Mouse (Mus musculus) fat pad, adult 2 months (tissue): ENCODE measurements at regions not wholly inside any gene's neighbourhood (a gene's known extent, or its start where the extent isn't known, plus 50 kb on each side); places are given as distances from the start of the nearest gene placed in this dataset.

ENCODE experiments used
- DNase-seq: peaks from one replicate; pipeline ENCODE4 v3.0.0-alpha.2; 2011; ENCODE audit warnings: low read depth, low spot score; ENCODE audit errors: extremely low read depth

GRCm38 (mm10) chr15:50246418-50247186, 3638.1 kb upstream of the Gm7489 start:
- DNase-seq: no peak

GRCm38 (mm10) chr15:50260057-50260456, 3624.6 kb upstream of the Gm7489 start:
- no peak for DNase-seq

GRCm38 (mm10) chr15:50261245-50261872, 3623.3 kb upstream of the Gm7489 start:
- no peak for DNase-seq

GRCm38 (mm10) chr15:50267542-50267941, 3617.2 kb upstream of the Gm7489 start:
- no peak for DNase-seq

- no peak for DNase-seq
Measured at GRCm38 (mm10) chr15:50271646-50272045, 3613.1 kb upstream of the Gm7489 start.

GRCm38 (mm10) chr15:50282576-50282975, 3602.1 kb upstream of the Gm7489 start:
- no peak for DNase-seq

- peak; percentile 37 for DNase-seq
Measured at GRCm38 (mm10) chr15:50283491-50283890, 3601.2 kb upstream of the Gm7489 start.

GRCm38 (mm10) chr15:50301831-50302230, 3582.9 kb upstream of the Gm7489 start:
- DNase-seq: no peak

- no peak for DNase-seq
Measured at GRCm38 (mm10) chr15:50304085-50304484, 3580.6 kb upstream of the Gm7489 start.

- no peak for DNase-seq
Measured at GRCm38 (mm10) chr15:50320796-50321195, 3563.9 kb upstream of the Gm7489 start.

- DNase-seq: no peak
Measured at GRCm38 (mm10) chr15:50345536-50345935, 3539.2 kb upstream of the Gm7489 start.

GRCm38 (mm10) chr15:50346953-50347352, 3537.8 kb upstream of the Gm7489 start:
- no peak for DNase-seq

- DNase-seq: no peak
Measured at GRCm38 (mm10) chr15:50360033-50360988, 3524.4 kb upstream of the Gm7489 start.

GRCm38 (mm10) chr15:50361334-50361733, 3523.4 kb upstream of the Gm7489 start:
- no peak for DNase-seq

GRCm38 (mm10) chr15:50361751-50362507, 3522.8 kb upstream of the Gm7489 start:
- peak; percentile 23 for DNase-seq

- no peak for DNase-seq
Measured at GRCm38 (mm10) chr15:50400006-50400781, 3484.5 kb upstream of the Gm7489 start.

GRCm38 (mm10) chr15:50401386-50401785, 3483.3 kb upstream of the Gm7489 start:
- DNase-seq: no peak

- no peak for DNase-seq
Measured at GRCm38 (mm10) chr15:50402551-50402950, 3482.2 kb upstream of the Gm7489 start.

GRCm38 (mm10) chr15:50403883-50404282, 3480.8 kb upstream of the Gm7489 start:
- DNase-seq: no peak

- no peak for DNase-seq
Measured at GRCm38 (mm10) chr15:50408985-50409384, 3475.7 kb upstream of the Gm7489 start.
